Mouse (Mus musculus) spleen, postnatal 14 days (tissue): Measurements from ENCODE around the gene Mon1a.

Experiments used
- DNase-seq, 2 experiments: peaks; one replicate each; pipeline ENCODE4 v3.0.0; 2021 to 2022; ENCODE audit warnings: low spot score in 2 of 2

The Mon1a gene

GRCm38 (mm10) chr9:107949184-107949921, 61.4 kb downstream of the Mon1a start:
- DNase-seq: no peak

GRCm38 (mm10) chr9:107949922-107950235, 61.9 kb downstream of the Mon1a start, which contains the start of gene Traip:
Gene Traip (plus strand): TSS chr9:107950136.
- DNase-seq: no peak

GRCm38 (mm10) chr9:107950460-107951355, 62.8 kb downstream of the Mon1a start:
- peak; percentile 78 to 83 for DNase-seq
